Mouse (Mus musculus) MN1 (cell line): ENCODE data around the gene Pycr1.

Source experiments
- DNase-seq: peaks from one replicate; pipeline ENCODE4 v3.0.0-alpha.2; 2016; ENCODE audit warnings: low spot score

Gene Pycr1

GRCm38 (mm10) chr11:120657301-120657700, 13.7 kb upstream of the Pycr1 start:
- no peak for DNase-seq

GRCm38 (mm10) chr11:120654741-120655140, 11.2 kb upstream of the Pycr1 start:
- DNase-seq = no peak

- no peak for DNase-seq
Measured at GRCm38 (mm10) chr11:120651872-120652271, 8.3 kb upstream of the Pycr1 start.

- DNase-seq = peak; percentile 34
Measured at GRCm38 (mm10) chr11:120648001-120648476, 4.5 kb upstream of the Pycr1 start, which contains the start of gene Myadml2. Gene Myadml2 (minus strand): TSS chr11:120648158.

- DNase-seq = no peak
Measured at GRCm38 (mm10) chr11:120647047-120647830, 3.7 kb upstream of the Pycr1 start.

- DNase-seq = peak; percentile 35
Measured at GRCm38 (mm10) chr11:120642939-120643600, 499 bp downstream of the Pycr1 start.

- DNase-seq = no peak
Measured at GRCm38 (mm10) chr11:120641869-120642268, 1.7 kb downstream of the Pycr1 start.

GRCm38 (mm10) chr11:120641255-120641654, 2.3 kb downstream of the Pycr1 start:
- DNase-seq = no peak

- no peak for DNase-seq
Measured at GRCm38 (mm10) chr11:120634810-120635209, 8.8 kb downstream of the Pycr1 start.

GRCm38 (mm10) chr11:120633520-120634343, 9.8 kb downstream of the Pycr1 start, which contains the start of gene Mafg:
Gene Mafg (minus strand): TSS chr11:120633600.
- peak; percentile 97 for DNase-seq

GRCm38 (mm10) chr11:120632559-120633519, 10.7 kb downstream of the Pycr1 start:
- DNase-seq = peak; percentile 83

GRCm38 (mm10) chr11:120631726-120632448, 11.7 kb downstream of the Pycr1 start:
- no peak for DNase-seq

GRCm38 (mm10) chr11:120630881-120631725, 12.5 kb downstream of the Pycr1 start:
- peak; percentile 38 for DNase-seq

GRCm38 (mm10) chr11:120630401-120630871, 13.1 kb downstream of the Pycr1 start:
- DNase-seq = peak; percentile 49

- peak; percentile 58 for DNase-seq
Measured at GRCm38 (mm10) chr11:120629911-120630310, 13.7 kb downstream of the Pycr1 start.

GRCm38 (mm10) chr11:120629341-120629730, 14.2 kb downstream of the Pycr1 start:
- DNase-seq = no peak

- no peak for DNase-seq
Measured at GRCm38 (mm10) chr11:120628601-120629340, 14.8 kb downstream of the Pycr1 start.

- DNase-seq = no peak
Measured at GRCm38 (mm10) chr11:120627468-120628300, 15.9 kb downstream of the Pycr1 start.
